Mouse (Mus musculus): ENCODE measurements around the gene Micu1.

- no peak for TF ChIP-seq CTCF (IDR thresholded peaks at IDR 0.05; ENCODE audit: low read depth)
- no peak for TF ChIP-seq EP300 (optimal IDR thresholded peaks at IDR 0.05)
These were observed 178.6 kb downstream of the Micu1 start for GRCm38 (mm10) chr10:59880837-59881236.

All from stomach, postnatal 0 days (tissue).